Mouse (Mus musculus): Measurements from ENCODE around the gene Slc9a4.
"Not testable (repeated sequence)": the region's sequence is repeated elsewhere in the genome, so short reads cannot be mapped to it uniquely, and the experiment has no call there.

The Slc9a4 gene

GRCm38 (mm10) chr1:40648234-40648633, 68.4 kb downstream of the Slc9a4 start:
- in situ Hi-C loops (cut with MseI, MboI), result no loop called here

DNA sequence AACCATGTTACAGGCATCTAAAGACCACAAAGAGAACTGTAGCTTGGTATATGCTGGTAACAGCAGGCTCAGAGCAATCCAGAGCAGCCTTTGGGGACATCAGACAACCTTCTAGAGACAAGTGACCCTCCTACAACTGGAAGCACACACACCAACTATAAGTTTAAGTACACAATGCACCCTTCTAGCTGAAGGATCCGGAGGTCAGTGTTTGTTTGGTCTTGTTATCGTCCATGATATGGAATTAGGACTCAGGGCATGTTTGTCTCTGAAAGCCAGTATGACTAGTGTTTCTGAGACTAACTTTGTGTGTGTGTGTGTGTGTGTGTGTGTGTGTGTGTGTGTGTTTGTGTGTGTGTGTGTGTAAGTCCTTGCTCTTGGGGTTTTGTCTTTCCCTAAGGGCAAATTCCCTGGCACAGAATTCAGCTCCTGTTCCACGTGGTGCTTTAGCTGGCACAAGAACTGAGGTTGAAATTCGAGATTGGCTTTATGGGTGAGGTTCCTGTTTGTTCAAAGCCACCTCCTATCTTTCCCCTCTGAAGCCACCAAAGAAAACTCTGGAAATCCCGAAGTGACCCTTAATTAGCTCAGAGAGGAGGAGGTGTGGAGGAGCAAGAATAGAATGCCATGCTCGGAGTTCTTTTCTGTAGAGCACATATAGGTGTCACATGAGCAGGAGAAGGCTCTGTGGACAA, 71.1 kb downstream of the Slc9a4 start:
- in situ Hi-C loops (cut with MseI, MboI), result no loop called here

DNA sequence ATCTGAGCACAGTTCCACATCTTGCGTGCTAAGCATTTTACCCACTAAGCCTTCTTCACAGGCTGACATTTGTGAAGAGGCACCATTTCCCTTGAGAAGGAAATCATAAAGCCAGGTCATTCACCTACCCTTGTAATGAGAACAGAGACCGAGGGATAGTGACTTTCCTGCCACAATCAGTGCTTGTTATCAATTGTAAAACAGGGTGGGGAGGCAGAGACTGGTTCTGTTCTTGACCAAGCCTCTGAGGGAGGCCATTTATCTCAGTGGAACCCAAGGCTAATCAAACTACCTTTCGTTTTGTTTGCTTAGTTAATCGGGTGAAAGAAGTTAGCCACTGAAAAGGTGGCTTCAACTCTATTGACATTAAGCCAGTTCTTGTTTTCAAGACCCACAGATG, 77.2 kb downstream of the Slc9a4 start:
- in situ Hi-C loops (cut with MseI, MboI), result loop anchor here in 1 of 2 experiments (5.0 kb wide), 1 partner anchor 75 kb away; the partner anchor contains the start of gene Slc9a4

GRCm38 (mm10) chr1:40657978-40658496, 78.2 kb downstream of the Slc9a4 start:
- in situ Hi-C loops (cut with MseI, MboI), result loop anchor here in 1 of 2 experiments (5.0 kb wide), 1 partner anchor 76 kb away; the partner anchor contains the start of gene Slc9a4

GRCm38 (mm10) chr1:40659017-40659416, 79.1 kb downstream of the Slc9a4 start:
- in situ Hi-C loops (cut with MseI, MboI), result loop anchor here in 1 of 2 experiments (5.0 kb wide), 1 partner anchor 77 kb away; the partner anchor contains the start of gene Slc9a4

- in situ Hi-C loops (cut with MseI, MboI), result loop anchor here in 1 of 2 experiments (5.0 kb wide), 1 partner anchor 77 kb away; the partner anchor contains the start of gene Slc9a4
Observed at GRCm38 (mm10) chr1:40659496-40659895, 79.6 kb downstream of the Slc9a4 start.

DNA sequence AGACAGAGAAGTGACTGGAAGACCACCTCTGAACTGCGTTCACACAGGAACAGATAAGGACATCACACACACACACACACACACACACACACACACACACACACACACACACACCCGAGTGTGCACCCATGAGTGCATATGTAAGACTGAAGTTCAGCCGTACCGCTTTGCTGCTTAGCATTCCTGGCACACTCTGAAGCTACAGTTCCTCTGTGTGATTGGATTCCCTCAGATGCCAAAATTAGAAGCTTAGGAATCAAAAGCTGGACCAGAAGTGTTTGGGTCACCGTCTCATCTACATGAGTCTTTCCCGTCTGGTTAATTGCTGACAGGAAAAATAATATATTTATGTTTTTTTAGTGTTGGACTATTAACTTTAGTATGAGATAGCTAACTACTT, 81.0 kb downstream of the Slc9a4 start:
- in situ Hi-C loops (cut with MseI, MboI), result loop anchor here in 1 of 2 experiments (5.0 kb wide), 1 partner anchor 79 kb away; the partner anchor contains the start of gene Slc9a4

DNA sequence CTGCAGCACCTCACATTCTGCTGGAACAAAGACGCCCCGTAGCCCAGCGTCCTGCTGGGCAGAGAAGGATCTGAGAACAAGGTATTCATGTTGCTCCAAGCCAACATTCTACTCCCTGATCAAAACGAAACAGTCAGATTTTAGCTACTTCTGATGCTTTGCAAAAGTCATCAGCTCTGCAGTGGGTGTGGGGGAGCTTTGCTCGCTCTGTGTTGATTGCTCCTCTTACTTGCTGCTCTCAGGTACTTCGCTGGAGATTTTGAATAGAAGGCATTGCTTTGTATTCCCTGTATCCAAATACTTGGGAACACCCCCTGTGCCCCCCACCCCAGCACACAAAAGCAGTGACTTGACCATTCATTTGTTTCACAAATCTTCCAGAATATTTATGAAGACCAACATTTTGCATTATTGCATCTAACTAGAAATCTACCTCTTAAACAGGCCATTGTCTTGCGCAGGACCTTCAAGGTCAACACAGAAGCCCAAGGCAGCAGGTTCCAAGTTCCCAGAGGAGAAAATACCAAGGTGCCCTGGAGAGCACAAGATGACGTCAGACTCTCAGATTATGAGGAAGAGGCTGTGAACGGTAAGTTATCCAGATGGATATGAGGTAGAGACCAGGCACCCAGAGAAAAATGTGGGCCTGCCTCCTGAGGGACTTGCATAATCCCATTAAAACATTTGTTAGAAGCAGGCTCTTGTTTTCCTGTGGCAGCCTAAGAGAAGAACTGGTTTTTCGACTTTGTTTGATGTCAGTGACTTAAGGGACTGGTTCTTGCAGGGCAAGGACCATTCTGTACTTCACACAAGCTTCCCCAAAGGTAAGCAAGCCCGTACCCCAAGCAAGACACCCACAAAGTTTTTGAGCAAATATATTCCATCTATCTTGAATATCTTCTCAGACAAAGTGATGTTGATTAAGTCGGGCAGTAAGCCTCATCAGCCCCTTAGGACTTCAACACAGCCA, 85.8 kb downstream of the Slc9a4 start:
- in situ Hi-C loops (cut with MseI, MboI), result no loop called here

- in situ Hi-C loops (cut with MseI, MboI), result not testable (repeated sequence)
Observed at GRCm38 (mm10) chr1:40667442-40667841, 87.6 kb downstream of the Slc9a4 start.

DNA sequence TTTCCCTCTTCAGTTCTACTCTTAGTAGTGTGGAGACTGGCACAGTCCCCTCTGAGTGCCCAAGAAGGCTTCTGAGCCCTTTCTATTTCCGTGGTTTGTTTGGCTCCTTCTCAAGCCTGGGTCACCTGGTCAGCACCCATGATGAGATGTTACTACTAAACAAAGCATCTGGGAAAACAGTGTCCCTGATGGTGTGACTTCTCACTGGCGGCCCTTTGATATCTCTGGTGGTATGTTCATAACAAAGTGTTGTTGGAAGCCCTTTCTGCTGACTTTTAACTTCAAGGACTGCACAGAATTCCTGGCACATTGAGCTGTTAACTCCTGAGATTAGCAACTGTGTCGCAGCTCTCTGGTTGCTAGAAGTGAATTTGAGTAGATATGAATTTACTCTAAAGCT, 90.1 kb downstream of the Slc9a4 start:
- in situ Hi-C loops (cut with MseI, MboI), result no loop called here

DNA sequence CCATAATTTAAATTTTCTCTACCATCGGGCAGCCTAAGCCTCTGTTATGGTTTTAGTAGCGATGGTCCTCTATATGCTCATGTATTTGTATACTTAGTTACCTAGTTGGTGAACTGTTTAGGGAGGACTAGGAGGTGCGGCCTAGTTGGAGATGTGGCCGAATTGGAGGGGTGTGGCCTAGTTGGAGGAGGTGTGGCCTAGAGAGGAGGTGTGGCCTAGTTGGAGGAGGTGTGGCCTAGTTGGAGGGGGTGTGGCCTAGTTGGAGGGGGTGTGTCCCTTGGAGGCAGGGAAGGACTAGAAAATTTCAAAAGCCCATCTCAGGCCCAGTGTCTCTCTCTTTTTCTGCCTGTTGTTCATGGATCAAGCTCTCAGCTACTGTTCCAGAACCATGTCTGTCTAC, 91.6 kb downstream of the Slc9a4 start:
- in situ Hi-C loops (cut with MseI, MboI), result no loop called here

DNA sequence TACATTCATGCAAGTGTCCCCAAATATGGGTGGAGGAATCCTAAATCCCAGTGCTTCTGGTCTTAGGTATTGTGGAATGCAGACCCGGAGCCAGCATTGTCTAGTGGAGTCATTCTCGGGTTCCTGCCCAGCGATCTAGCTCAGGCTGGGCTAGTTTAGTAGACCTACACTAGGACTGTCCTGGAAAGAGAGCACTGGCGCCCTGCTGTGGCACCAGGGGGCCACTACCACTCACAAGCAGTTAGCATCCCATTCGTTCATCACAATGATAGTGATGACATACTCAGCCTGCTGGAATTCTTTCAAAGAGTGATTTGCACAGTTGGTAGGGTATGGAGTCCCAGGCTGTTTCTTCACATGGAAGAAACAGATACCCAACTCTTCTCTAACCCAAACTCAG, 97.4 kb downstream of the Slc9a4 start:
- in situ Hi-C loops (cut with MseI, MboI), result no loop called here
